Mouse (Mus musculus): ENCODE data around the gene Iqcf4.

The Iqcf4 gene

GRCm38 (mm10) chr9:106519433-106519832 is 51.4 kb downstream of the Iqcf4 start:
- no peak for DNase-seq (ENCODE audit: low spot score in 2 of 2)

All from thymus, postnatal 10 days (tissue).